Mouse (Mus musculus) megakaryocyte, embryonic 14.5 days (primary cell): ENCODE data around the gene Pde4b.

Experiments used
- FLI1 ChIP-seq: IDR thresholded peaks from 2 replicates; pipeline ENCODE4 v1.6.1; 2012; ENCODE audit warnings: low read length, inconsistent platforms, mixed read lengths
- GATA1 ChIP-seq: IDR thresholded peaks from 3 replicates; pipeline ENCODE4 v1.6.1; 2012; ENCODE audit warnings: mixed read lengths, low read length, inconsistent platforms, borderline replicate concordance

DNA sequence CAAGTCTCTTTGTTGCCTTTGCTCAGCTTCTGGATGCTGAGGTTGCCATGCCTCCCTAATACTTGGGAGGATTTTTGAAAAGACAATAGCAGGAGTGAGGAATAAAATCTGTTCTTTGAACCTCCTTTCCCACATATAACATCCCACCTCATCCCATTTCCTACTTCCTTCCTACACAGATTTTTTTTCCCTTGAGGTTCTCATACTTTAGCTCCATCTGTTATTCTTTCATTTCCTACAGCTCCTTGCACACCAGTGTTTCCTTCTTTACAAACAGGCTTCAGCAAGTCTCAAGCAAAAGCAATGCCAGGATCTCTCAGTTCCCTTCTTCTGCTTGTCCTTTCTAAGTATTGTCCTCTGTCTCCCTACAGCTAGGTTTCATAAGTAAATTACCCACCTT lies 71.8 kb downstream of the Pde4b start:
- TF ChIP-seq GATA1 (no peak), FLI1 (no peak)
